Mouse (Mus musculus) bone marrow macrophage, adult 2 months (primary cell): ENCODE data around the gene Tspyl1. TPM values are rescaled to one million over a fixed set of nuclear protein-coding genes. Genes with fewer than 3 reads are reported as not detected.
A peak's percentile ranks its signal among the peaks of the same experiment; 100 is the strongest.
"Not testable (repeated sequence)": the region's sequence is repeated elsewhere in the genome, so short reads cannot be mapped to it uniquely, and the experiment has no call there.

Experiments
- H3K27ac ChIP-seq: 2 replicates; pipeline ENCODE4 v1.5.1; 2012; ENCODE audit warnings: low read depth, low read length; ENCODE audit not compliant: insufficient read depth
- H3K4me1 ChIP-seq: 2 replicates; pipeline ENCODE4 v1.6.1; 2012; ENCODE audit warnings: low read length; ENCODE audit not compliant: control insufficient read depth, insufficient read depth
- H3K4me3 ChIP-seq: 2 replicates; pipeline ENCODE4 v1.5.1; 2012; ENCODE audit warnings: mild to moderate bottlenecking, low read length, moderate library complexity; ENCODE audit not compliant: insufficient read depth
- CTCF ChIP-seq: IDR thresholded peaks from 2 replicates; pipeline ENCODE4 v1.5.1; 2012; ENCODE audit warnings: low read depth, mild to moderate bottlenecking, low read length, moderate library complexity
- POLR2A ChIP-seq: IDR thresholded peaks from 2 replicates; pipeline ENCODE4 v1.6.1; 2012; ENCODE audit warnings: mild to moderate bottlenecking, low read depth, low read length, borderline replicate concordance
- polyA plus RNA-seq: library from polyadenylated mRNA; stranded (reverse); fragments of >200 nt; gene quantifications from 2 replicates; pipeline ENCODE4 v1.2.4, GENCODE M21; 2012; ENCODE audit not compliant: missing spikeins, insufficient read depth, insufficient read length

The Tspyl1 gene
- 74.2 and 74.4 TPM in 2 replicates for polyA plus RNA-seq

DNA sequence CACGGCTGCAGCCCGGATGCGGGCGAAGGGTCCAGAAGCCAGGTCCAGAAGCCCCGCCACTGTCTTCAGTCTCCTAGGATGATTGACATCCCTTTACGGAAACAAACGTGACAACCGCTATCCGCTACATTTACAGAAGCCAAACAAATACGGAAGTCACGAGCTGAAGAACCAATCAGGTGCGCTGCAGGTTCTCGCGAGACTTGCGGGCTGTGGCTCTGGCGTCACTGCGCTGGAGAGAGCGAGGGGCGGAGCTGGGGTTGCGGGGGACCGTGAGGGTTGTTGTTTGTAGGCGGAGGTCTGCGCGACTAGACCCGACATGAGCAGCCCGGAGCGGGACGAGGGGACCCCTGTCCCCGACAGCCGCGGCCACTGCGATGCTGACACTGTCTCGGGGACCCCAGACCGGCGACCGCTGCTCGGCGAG is at the start of gene Tspyl1:
Gene Tspyl1 (plus strand): TSS at position 229 of the 427 bp plus-strand sequence.
- H3K4me1 ChIP-seq: peaks cover 11% of the 10 kb centered on the region
- peak within 1 kb of the TSS; percentile 91 for H3K4me3 ChIP-seq
- TF ChIP-seq POLR2A (peak; percentile 57), CTCF (no peak)
- H3K27ac ChIP-seq: peak within 1 kb of the TSS; percentile 76

DNA sequence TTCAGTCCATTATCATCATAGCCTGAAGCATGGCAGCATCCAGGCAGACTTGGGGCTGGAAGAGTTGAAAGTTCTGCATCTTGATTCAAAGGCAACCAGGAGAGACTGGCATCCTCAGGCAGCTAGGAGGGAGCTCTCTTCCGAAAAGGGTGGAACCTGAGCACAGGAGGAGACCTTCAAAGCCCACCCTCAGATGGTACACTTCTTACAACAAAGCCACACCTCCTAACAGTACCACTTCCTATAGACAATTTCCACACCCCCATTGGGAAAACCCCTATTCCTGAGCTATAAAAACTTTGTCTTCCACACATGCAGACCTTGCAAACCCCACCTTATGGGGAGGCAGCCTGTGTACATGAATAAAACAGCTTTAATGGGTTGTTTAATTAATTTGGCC is 48.6 kb upstream of the Tspyl1 start:
- no peak for TF ChIP-seq CTCF
- no peak for TF ChIP-seq POLR2A
- H3K27ac ChIP-seq: no peak overlapping the region
- H3K4me1 ChIP-seq: peaks cover 27% of the 10 kb centered on the region
- no peak overlapping the region for H3K4me3 ChIP-seq

DNA sequence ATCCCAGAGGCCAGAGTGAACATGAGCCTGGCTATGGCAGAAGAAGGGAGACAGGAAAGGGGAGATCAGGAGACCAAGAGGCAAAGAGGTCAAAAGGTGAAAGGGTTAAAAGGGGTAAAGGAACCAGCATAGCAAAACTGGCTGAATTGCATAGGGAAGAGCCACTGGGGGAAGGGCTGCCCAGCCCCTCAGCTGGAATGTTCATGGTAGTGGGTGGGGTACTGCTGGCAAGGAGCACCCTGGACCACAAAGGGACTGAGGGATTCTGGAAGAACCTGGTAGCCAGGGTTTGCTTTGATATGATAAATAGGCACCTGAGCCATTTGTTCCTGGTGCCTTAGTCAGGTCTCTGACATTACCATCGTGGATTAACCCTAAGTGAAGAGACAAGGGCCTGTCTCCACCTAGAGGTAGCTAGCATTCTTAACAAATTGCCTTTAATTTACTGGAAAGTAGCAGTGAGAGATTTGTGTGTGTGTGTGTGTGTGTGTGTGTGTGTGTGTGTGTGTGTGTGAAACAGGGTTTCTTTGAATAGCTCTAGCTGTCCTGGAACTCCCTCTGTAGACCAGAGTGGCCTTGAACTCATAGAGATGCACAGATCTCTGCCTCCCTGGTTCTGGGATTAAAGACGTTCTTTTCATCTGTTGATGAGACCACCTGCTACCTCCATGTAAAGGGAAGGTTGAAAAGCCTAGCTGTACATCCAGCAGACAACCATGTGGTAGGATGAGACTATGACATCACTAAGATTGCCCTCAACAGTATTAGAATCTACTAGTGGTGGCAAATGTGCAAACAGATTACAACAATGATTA is 47.9 kb upstream of the Tspyl1 start:
- Histone ChIP-seq H3K27ac (peak overlapping the region; percentile 8; the same call in 1 of the 2 replicates), H3K4me1 (peaks cover 31% of the 10 kb centered on the region), H3K4me3 (no peak overlapping the region)
- no peak for TF ChIP-seq POLR2A
- no peak for TF ChIP-seq CTCF

DNA sequence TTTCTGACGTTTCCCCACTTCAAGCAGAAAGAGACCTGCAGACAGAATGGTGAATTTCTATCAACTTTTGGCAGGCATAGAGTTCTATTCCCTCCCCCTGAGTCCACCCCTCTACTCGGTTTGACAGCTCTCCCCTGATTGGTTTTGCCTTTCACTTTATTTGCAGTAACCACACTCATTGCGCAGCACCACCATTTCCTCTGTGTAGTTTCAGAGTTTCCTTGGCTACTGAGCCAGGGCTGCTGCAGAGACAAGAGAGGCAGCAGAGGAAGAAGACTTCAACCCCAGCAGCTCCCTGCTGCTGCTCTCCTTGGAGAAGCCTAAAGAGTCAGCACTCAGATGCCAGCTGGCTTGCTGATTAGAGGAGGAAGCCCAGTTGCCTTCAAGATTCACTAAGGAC is 46.6 kb upstream of the Tspyl1 start:
- H3K4me3 ChIP-seq: peak overlapping the region; percentile 47
- H3K4me1 ChIP-seq: peaks cover 31% of the 10 kb centered on the region
- TF ChIP-seq POLR2A (no peak), CTCF (no peak)
- H3K27ac ChIP-seq: peak overlapping the region; percentile 64

DNA sequence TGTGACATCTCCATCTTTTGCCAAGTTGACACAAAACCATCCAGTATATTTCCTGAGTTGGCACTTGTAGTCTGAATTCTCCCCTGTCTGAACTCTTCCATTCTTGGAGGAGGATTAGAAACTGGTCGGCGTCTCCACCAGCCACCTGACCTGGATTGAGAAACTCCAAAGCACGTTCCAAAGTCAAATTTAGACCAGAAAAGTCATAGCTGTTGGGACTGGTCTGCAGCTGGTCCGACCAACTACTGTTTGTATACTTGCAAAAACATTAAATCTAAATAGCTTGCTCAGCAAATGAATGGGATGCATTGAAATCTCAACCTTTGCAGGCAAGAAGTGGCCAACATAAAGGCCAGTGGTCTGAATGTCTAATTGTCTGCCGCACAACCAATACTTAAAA is 45.4 kb upstream of the Tspyl1 start:
- peaks cover 31% of the 10 kb centered on the region for H3K4me1 ChIP-seq
- no peak overlapping the region for H3K4me3 ChIP-seq
- H3K27ac ChIP-seq: no peak overlapping the region
- TF ChIP-seq CTCF (no peak), POLR2A (no peak)

DNA sequence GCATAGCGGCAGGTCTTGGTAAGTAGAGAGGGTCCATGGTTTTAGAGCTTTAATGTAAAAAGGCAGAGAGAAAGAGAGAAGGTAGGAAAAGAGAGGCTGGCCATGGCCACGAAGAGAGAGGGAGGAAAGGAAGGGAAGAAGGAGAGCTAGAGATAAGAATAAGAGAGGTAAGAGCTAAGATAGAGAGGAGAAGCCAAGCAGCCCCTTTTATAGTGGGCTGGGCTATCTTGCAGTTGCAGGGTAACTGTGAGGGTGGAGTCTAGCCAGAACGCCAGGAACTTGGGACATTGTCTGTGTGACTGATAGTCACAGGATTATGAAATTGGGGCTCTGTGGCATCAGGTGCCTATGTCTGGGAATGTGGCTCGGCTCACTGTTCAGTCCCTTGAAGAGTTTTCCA is 43.5 kb upstream of the Tspyl1 start:
- no peak overlapping the region for H3K4me3 ChIP-seq
- H3K4me1 ChIP-seq: peaks cover 28% of the 10 kb centered on the region
- TF ChIP-seq CTCF (no peak), POLR2A (no peak)
- H3K27ac ChIP-seq: no peak overlapping the region

DNA sequence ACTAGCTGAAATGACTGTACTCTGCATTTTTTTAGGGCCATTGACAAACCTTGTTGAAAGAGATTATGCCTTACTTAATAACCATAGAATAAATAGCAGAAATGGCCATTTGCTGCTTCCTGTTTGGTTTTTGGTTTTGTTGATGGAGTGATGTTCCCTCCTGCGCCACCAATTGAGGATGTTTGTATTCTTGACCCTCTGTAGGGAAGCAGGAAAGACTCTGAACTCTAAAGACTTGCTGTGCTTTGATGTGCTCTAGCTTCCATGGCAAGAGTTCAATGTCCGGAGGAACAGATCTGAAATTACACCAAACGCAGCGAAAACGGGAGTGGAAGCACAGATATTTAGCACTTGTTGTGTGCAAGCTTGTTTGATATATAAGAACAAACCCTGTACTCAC is 37.2 kb upstream of the Tspyl1 start:
- H3K4me1 ChIP-seq: peaks cover 49% of the 10 kb centered on the region
- TF ChIP-seq POLR2A: no peak
- no peak for TF ChIP-seq CTCF
- peak overlapping the region; percentile 37 for H3K27ac ChIP-seq
- no peak overlapping the region for H3K4me3 ChIP-seq

DNA sequence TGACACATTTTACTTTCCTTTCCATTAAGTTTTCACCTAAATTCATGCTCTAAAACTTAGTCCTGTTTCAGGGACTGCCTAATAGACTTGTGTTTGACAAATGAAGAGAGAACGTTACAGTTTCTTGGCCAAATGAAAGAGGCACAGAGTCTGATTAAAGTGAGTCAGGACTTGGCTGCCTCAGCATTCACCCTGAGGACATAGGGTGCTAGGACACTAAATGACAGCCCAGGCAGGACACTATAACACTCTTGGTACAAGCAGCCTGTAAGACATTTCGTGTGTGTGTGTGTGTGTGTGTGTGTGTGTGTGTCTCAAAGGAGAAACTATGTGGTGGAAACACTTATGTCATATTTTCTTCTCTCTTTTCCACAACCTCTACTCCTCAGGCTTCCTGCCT is 35.9 kb upstream of the Tspyl1 start:
- Histone ChIP-seq H3K4me3 (no peak overlapping the region), H3K27ac (no peak overlapping the region), H3K4me1 (peaks cover 56% of the 10 kb centered on the region)
- TF ChIP-seq POLR2A: no peak
- TF ChIP-seq CTCF: no peak

DNA sequence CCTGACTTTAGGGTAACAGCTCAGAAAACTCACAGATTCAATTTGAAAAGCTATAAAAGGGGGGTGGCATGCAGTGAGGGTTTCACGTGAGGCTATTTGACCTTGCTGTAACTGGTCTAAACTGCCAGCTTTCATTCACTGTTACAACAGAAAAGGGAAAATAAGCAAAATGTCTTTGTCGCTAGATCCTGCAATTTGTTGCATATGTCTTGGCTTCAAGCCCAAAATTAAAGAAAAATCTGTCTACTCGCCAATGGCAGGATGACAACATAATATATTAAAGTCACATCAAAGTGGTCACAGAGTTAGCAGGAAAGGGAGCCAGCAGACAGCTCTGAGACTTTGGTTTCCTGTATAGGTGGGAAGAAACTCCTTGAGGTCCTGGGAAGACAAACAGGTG is 34.2 kb upstream of the Tspyl1 start:
- TF ChIP-seq CTCF (no peak), POLR2A (no peak)
- H3K4me1 ChIP-seq: peaks cover 58% of the 10 kb centered on the region
- H3K27ac ChIP-seq: peak overlapping the region; percentile 48
- H3K4me3 ChIP-seq: no peak overlapping the region

DNA sequence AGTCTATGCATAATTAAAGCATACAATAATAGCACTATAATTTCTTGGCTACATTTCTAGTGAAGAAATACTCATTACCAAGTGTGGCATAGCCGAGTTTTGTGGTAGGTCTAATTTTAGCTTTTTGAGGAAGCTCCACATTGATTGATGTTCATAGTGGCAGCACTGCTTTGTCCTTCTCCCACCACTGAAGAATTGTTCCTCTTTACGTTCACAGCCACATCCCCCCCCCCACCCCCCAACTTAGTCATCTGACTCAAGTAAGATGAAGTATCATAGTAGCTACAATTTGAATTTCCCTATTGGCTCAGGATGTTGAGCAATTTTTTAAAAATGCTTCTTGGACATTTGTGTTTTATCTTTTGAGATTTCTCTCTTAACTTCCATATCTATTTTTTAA is 32.4 kb upstream of the Tspyl1 start:
- H3K4me1 ChIP-seq: peaks cover 49% of the 10 kb centered on the region
- TF ChIP-seq POLR2A: no peak
- no peak for TF ChIP-seq CTCF
- no peak overlapping the region for H3K4me3 ChIP-seq
- peak overlapping the region; percentile 84; the same call in 1 of the 2 replicates for H3K27ac ChIP-seq

DNA sequence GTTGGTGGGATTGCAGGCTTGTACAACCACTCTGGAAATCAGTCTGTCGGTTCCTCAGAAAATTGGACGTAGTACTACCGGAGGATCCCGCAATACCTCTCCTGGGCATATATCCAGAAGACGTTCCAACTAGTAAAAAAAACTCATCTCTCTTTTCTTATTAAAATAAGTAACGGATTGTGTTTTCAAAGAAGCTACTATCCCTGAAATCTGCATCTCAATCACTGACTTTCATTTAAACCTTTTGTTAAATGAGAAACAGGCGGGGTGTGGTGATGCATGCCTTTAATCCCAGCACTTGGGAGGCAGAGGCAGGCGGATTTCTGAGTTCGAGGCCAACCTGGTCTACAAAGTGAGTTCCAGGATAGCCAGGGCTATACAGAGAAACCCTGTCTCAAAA is 29.2 kb upstream of the Tspyl1 start:
- not testable (repeated sequence) for H3K4me3 ChIP-seq, H3K27ac ChIP-seq
- H3K4me1 ChIP-seq: peaks cover 22% of the 10 kb centered on the region
